In the genomic region with DNA sequence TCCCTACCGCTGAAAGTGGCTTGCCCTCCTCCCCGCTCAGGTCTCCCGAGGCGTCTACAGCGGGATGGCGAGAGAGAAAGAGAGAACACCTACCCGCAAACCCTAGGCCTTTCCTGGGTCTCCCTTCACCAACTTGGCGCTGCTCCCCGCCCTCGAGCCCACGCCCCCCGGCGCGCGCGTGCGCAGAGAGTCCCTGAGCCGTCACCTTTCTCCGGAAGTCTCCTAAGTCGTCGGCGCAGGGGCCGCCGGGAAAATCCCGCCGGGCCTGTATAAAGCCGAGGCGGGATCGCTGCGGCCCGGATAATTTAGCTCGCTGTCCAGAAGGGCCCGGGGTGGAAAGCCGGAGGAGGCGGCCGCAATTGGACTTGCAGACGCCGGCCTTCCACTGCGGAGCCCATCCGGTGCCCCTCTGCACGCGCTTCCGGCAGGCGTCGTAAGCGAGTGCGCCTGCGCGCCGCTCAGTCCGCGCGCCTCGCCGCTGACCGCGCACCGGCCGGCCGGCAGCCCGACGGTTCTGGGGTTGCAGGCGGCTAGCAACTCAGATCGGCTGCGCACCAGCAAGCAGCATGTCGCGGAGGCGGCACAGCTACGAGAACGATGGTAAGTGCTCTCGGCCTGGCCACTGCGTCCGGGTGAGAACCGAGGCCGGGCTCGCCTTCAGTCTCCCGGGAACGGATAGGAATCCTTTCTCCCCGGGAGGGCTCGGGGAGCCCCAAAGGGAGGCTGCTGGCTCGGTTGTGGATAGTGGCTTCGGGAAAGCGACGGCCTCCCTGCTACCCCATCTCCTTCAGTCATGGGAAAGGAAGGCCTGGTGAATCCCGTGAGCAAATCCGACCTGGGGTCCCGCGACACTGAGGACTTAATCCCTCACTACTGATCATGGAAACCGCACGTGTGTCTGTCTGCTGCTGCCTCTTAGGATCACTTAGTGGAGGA, we compare ENCODE assay signal across 8 mouse cellular contexts. TPM values are rescaled to one million over a fixed set of nuclear protein-coding genes. Genes with fewer than 3 reads are reported as not detected.
DNase-seq lines count a peak whose midpoint lies in the region; ATAC-seq lines count a peak whose summit lies in the region.

A gene (plus strand): TSS at position 327 of the 936 bp plus-strand sequence.
A gene (minus strand): TSS at position 408 of the 936 bp plus-strand sequence.

- 0% methylated on average over 84 of the region's 90 CpGs for WGBS in hindbrain, embryonic 16.5 days
- WGBS in macrophage (ENCODE audit: missing documents) = 1% methylated on average over 90 of the region's 90 CpGs

- DNase-seq in WW6 (ENCODE audit: low read depth, low spot score) = peak; percentile 76
- DNase-seq in cerebellum, postnatal 4 days (ENCODE audit: low spot score in 2 of 2) = peak; percentile 71 to 90
- peak; percentile 92 for DNase-seq in gastrocnemius, adult 18-20 months (ENCODE audit: low spot score)
- peak; percentile 89 to 93 for DNase-seq in left cerebral cortex, adult 18-20 months (ENCODE audit: low spot score in 2 of 2)
- peak; percentile 91 for DNase-seq in right cerebral cortex, adult 18-20 months
- peak; percentile 63 for DNase-seq in urinary bladder, postnatal 10 days (ENCODE audit: low spot score)

- peaks cover 91% of the 10 kb centered on the region for H3K79me2 ChIP-seq in macrophage (ENCODE audit: inconsistent target)

- no peaks in the 10 kb centered on the region for H3K9me3 ChIP-seq in hindbrain, embryonic 16.5 days (ENCODE audit: control insufficient read depth, low read length)

- no peaks in the 10 kb centered on the region for H3K27me3 ChIP-seq in hindbrain, embryonic 16.5 days (replicated peaks; ENCODE audit: control insufficient read depth, insufficient read depth, low read length)

- peak within 1 kb of the TSS; percentile 90 for H3K4me2 ChIP-seq in hindbrain, embryonic 16.5 days (ENCODE audit: low read length)

- H3K9ac ChIP-seq in hindbrain, embryonic 16.5 days (ENCODE audit: low read depth, low read length) = peak within 1 kb of the TSS; percentile 97

- ATAC-seq in hindbrain, embryonic 16.5 days = peak; percentile 92

- peaks cover 23% of the 10 kb centered on the region for H3K4me1 ChIP-seq in hindbrain, embryonic 16.5 days (ENCODE audit: control insufficient read depth, insufficient read depth, low read depth, low read length)

- no peaks in the 10 kb centered on the region; the same call in 1 of the 2 replicates for H3K36me3 ChIP-seq in hindbrain, embryonic 16.5 days (ENCODE audit: control insufficient read depth, insufficient read depth, low read length)
- H3K36me3 ChIP-seq in macrophage (ENCODE audit: inconsistent target) = peaks cover 14% of the 10 kb centered on the region; the same call in 1 of the 2 replicates

- H3K27ac ChIP-seq in hindbrain, embryonic 16.5 days (ENCODE audit: low read depth, low read length) = peak within 1 kb of the TSS; percentile 96
- H3K27ac ChIP-seq in macrophage = peak within 1 kb of the TSS; percentile 67

- peak within 1 kb of the TSS; percentile 96 for H3K4me3 ChIP-seq in hindbrain, embryonic 16.5 days (ENCODE audit: low read length)
- peak within 1 kb of the TSS; percentile 83 for H3K4me3 ChIP-seq in macrophage (ENCODE audit: inconsistent target)

RNA-seq across cellular contexts. Expression of the first gene that starts in this region (rescaled TPM):
- total RNA-seq in gastrocnemius, adult 18-20 months (2021) = 10 to 100 TPM; 13.1 to 16.1 TPM
- polyA plus RNA-seq in hindbrain, embryonic 16.5 days (2015; fragmentation: Nextera tagmentation; extraction: Ambion mirVana) = 61.4 and 71.7 TPM in 2 replicates
- total RNA-seq in left cerebral cortex, adult 18-20 months (2021) = 10 to 100 TPM; 43.2 to 50.0 TPM
- 10 to 100 TPM in 25 of 26 experiments, 1 to 10 TPM in 1; 6.7 to 49.2 (median 22.6) TPM for total RNA-seq in macrophage (2018; cell fraction: chromatin; rRNA removed)
- total RNA-seq in macrophage (2018; cell fraction: cytosol; rRNA removed) = 10 to 100 TPM; 14.8 to 25.1 (median 19.0) TPM
- total RNA-seq in macrophage (2018; cell fraction: nucleus; rRNA removed) = 10 to 100 TPM; 10.2 to 37.0 (median 17.6) TPM
- polyA plus RNA-seq in macrophage (2018) = 23.8 to 37.1 TPM (median 27.7 TPM) in 3 replicates

RNA-seq across cellular contexts. Expression of the second gene that starts in this region (rescaled TPM):
- total RNA-seq in gastrocnemius, adult 18-20 months (2021) = 10 to 100 TPM in 1 of 2 experiments, 1 to 10 TPM in 1; 9.6 to 10.2 TPM
- polyA plus RNA-seq in hindbrain, embryonic 16.5 days (2015; fragmentation: Nextera tagmentation; extraction: Ambion mirVana) = 19.2 and 26.2 TPM in 2 replicates
- total RNA-seq in left cerebral cortex, adult 18-20 months (2021) = 10 to 100 TPM; 14.5 to 18.5 TPM
- 10 to 100 TPM; 22.6 to 94.9 (median 55.6) TPM for total RNA-seq in macrophage (2018; cell fraction: chromatin; rRNA removed)
- total RNA-seq in macrophage (2018; cell fraction: cytosol; rRNA removed) = 10 to 100 TPM; 19.0 to 39.1 (median 32.6) TPM
- 10 to 100 TPM; 27.2 to 70.7 (median 43.0) TPM for total RNA-seq in macrophage (2018; cell fraction: nucleus; rRNA removed)
- polyA plus RNA-seq in macrophage (2018) = 23.3 to 28.6 TPM (median 24.8 TPM) in 3 replicates

Comparison
In these comparisons a context has a peak if more than half of its experiments do, and no peak if none do; other contexts are left out.
1. Peak in every context shown above with its lines: DNase-seq, ATAC-seq, H3K4me3 ChIP-seq and H3K27ac ChIP-seq.